Mouse (Mus musculus) cerebellum, adult 8-10 months (tissue): Measurements from ENCODE around the gene Prss33.
"Not testable (repeated sequence)": the region's sequence is repeated elsewhere in the genome, so short reads cannot be mapped to it uniquely, and the experiment has no call there.

Experiments used
- DNase-seq: peaks from one replicate; pipeline ENCODE4 v3.0.0; 2022

Prss33 gene

DNA sequence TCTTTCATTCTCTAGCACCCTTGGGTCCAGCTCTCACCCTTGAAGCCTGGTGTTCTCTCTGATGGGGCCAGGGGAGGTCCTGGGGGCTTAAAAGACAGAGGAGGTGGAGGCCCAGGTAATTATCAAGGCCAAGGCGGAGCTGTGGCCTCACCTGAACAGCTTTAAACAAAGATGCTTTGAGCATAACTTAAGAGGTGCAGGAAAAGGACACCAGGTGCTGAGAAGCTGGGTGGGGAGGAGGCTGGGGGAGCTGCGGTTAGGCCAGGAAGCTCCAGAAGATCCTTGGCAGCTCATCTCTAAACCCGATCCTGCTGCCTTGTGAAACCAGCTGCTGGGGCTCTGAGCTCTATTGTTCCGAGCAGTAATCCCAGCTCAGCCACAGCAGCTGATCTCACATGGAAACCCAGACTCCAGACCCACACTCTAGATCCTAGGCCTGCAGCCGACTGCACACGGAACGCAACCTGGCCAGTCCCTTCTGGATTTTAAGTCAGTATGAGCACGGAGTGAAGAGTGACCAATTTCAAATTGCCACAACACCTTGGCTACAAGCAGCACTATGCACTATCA, at the start of gene Prss33:
Gene Prss33 (minus strand): TSS at position 51 of the 570 bp plus-strand sequence.
- DNase-seq = no peak

DNA sequence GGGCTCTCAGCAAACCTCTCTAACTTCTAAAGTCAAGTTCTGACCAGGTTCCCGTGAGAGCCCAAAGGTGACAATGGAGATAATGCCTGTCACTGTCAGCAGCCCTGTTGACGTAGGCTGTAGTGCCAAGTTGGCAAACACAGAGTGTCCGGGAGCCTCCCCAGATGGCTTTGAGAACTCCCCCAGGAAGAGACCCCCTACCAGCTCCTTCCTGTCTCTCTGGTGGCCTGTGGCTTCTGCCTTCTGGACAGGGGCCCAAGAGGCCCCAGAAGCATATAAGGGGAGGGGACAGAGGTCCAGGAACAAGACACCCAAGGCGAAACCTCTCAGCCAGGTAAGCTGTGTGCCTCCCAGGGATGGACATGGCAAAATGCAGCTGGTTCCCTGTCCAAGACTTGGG, 44.7 kb upstream of the Prss33 start, which contains the start of the genes Dcpp1 and Dcpp2:
Gene Dcpp1 (plus strand): TSS at position 301 of the 400 bp plus-strand sequence.
Gene Dcpp2 (plus strand): TSS at position 305 of the 400 bp plus-strand sequence.
- not testable (repeated sequence) for DNase-seq

- no peak for DNase-seq
Observed at GRCm38 (mm10) chr17:23877166-23877565, 41.3 kb upstream of the Prss33 start.

GRCm38 (mm10) chr17:23876741-23877140, 40.9 kb upstream of the Prss33 start:
- no peak for DNase-seq

GRCm38 (mm10) chr17:23873884-23874856, 38.3 kb upstream of the Prss33 start:
- peak; percentile 48 for DNase-seq

- no peak for DNase-seq
Observed at GRCm38 (mm10) chr17:23868513-23868912, 32.7 kb upstream of the Prss33 start.

- DNase-seq = no peak
Observed at GRCm38 (mm10) chr17:23867756-23868155, 31.9 kb upstream of the Prss33 start, which contains the start of gene Prss21. Prss21 (plus strand) TSS chr17:23868056.

- DNase-seq = no peak
Observed at GRCm38 (mm10) chr17:23862926-23863325, 27.1 kb upstream of the Prss33 start.

DNA sequence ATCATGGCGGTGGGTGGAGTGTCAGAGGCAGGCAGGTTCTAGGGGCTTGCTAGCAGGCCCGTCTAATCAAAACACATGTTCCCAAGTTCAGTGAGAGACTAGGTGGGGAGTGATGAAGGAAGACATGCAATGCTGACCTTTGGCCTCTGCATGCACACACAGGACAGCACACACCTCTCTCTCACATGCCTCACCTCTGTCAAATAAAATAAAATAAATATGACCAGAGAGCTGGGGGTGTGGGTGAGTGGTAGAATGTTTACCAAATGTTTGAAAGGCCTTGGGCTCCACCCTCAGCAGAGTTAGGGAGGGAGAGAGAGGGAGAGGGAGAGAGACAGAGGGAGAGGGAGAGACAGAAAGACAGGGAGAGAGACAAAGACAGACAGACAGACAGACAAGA, 22.1 kb upstream of the Prss33 start:
- no peak for DNase-seq

GRCm38 (mm10) chr17:23857193-23857592, 21.3 kb upstream of the Prss33 start:
- no peak for DNase-seq

DNA sequence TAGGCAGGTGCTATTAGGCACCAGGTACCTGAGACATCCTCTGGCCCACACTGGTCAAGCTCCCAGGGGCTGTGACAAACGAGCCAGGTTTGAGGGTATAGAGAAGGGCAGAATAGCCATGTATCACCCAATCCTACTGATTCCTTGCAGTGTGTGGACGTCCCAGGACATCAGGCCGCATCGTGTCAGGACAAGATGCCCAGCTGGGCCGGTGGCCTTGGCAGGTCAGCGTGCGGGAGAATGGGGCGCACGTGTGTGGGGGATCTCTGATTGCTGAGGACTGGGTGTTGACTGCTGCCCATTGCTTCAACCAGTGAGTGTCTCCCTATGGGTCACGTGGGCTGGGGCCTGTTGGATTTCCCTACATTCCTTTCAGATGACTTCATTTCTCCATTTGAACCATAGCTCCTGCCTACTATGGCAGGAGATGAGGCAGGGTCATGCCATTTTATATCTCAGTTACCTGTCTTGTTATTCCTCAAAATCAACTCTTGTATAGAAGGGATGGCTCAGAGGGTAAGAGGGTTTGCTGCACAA, 18.4 kb upstream of the Prss33 start:
- no peak for DNase-seq

DNA sequence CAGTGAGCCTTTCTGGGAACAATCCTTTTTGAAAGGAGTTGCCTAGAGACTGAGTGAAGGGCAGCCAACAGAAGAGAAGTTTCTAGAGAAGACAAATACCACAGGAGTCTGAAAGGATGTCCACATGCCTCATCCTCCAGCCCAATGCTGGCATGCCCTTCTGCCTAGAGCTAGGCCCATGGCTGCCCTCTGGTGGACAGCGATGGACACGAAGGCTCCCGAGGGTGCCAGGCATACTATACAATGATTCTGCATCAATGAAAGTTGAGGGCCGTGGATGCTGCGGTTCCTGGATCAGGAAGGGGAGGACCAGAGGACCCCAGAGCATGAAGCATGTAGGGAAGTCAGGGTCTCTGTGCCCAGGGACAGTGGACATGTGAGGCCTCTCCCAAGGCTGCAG, 17.4 kb upstream of the Prss33 start:
- no peak for DNase-seq

GRCm38 (mm10) chr17:23850853-23851749, 15.2 kb upstream of the Prss33 start:
- peak; percentile 44 for DNase-seq

- no peak for DNase-seq
Observed at GRCm38 (mm10) chr17:23850028-23850427, 14.2 kb upstream of the Prss33 start.

- DNase-seq = peak; percentile 64
Observed at GRCm38 (mm10) chr17:23843812-23844273, 8.0 kb upstream of the Prss33 start, which contains the start of the genes Prss32 and Prss41. Prss32 (plus strand) TSS chr17:23843855. Prss41 (minus strand) TSS chr17:23844172.

DNA sequence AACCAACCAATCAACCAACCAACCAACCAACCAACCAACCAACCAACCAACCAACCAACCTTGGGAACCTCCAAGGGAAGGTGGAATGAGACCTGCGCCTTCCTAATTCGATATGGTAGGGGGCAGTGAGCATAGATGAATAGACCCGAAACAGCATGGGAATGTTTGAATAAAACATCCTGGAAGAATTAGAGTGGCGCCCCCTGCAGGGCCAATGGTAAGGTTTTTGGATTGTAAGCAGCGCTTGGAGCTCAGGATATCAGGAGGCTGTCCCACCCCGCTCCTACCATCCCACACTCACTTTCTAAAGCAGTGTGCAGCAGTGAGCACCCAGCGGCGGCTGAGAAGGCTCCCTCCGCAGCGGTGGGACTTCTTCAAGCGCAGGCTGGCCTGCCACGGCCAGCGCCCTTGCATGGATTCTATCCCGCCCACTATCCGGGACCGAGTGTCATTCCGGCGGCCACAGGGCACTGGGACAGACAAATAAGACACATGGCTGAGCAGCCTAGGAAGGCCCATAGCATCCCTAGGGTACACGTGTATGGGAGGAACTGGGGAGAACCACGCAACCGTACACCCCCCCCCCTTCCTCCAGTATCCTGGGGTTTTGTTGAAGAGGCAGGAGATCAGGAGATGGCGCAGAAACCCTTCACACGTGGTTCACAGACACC, 7.4 kb upstream of the Prss33 start:
- DNase-seq = no peak

GRCm38 (mm10) chr17:23841145-23841544, 5.3 kb upstream of the Prss33 start:
- peak; percentile 65 for DNase-seq

- DNase-seq = no peak
Observed at GRCm38 (mm10) chr17:23831201-23831600, 4.7 kb downstream of the Prss33 start.

- peak; percentile 82 for DNase-seq
Observed at GRCm38 (mm10) chr17:23829064-23829619, 6.7 kb downstream of the Prss33 start, which contains the start of gene Elob. Elob (minus strand) TSS chr17:23829136.

DNA sequence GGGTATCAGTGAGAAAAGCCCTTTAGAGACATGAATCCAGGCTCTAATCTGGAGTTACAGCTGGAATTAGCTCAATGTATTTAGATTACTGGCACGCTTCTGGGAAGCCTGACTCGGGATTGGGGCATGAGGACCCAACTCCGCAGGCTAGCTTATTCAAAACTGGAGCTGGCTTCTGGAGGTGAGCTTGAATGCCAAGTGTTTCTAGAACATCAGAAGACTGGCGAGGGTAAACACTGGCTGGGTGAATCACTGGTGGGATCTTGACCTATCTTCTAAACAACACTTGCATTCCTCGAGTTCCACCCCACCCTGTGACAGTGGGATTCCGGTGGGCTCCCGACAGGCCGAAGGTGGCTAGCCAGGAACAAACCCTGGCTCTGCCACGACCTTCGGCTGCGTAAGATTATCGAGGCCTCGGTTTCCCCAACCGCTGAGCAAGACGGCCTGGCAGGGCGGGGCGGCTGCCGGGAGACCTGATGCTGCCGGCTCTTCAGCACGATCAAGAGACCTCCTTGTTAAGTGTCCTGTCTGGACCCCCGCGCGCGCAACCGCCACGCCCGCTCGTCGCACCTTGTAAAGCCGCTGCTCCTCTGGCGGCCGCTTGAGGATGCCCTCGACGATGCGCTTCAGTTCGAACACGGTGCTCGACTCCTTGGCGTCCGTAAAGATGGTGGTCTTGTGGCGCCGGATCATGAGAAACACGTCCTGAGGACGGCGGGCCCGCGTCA, 7.4 kb downstream of the Prss33 start:
- DNase-seq = peak; percentile 59
